Mouse (Mus musculus) cerebellum, adult 18-20 months (tissue): ENCODE data around the gene Gpr87.

ENCODE experiments used
- DNase-seq, 2 experiments: peaks; one replicate each; pipeline ENCODE4 v3.0.0; 2021

Gene Gpr87

DNA sequence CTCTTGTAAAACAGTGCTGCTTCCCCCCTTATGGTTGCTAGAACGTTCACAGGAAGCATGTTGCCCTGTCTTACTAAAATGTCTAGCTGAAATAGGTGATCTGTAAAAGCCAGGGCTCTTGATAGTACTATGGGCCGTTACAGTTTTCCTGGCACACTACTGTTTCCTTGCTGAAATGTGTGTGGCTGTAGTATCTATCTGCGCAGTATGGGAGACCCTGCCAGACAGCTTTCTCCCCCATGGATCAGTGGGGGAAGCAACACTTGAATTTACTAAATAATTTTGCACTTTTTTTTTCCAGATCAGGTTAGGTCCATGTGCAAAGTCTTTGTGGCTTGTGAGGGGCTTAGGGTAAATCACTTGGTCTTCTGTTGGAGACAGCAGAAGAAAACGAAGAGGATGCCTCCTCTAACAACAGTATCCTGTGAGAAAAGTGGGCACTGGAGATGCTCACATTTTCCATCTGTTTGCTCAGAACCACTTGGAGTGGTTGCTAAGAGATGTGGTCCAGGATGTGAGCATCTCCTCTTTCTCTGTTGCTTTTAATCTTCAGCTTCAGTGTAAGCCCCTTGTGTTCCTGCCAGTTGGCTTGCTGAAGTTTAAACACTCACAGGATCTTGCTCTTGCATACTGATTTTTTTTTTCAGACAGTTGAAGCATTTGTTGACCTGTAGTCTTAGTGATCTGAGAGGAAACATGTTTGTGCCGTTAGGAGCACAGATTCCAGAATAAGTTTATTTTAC is 58.8 kb downstream of the Gpr87 start:
- DNase-seq: no peak

DNA sequence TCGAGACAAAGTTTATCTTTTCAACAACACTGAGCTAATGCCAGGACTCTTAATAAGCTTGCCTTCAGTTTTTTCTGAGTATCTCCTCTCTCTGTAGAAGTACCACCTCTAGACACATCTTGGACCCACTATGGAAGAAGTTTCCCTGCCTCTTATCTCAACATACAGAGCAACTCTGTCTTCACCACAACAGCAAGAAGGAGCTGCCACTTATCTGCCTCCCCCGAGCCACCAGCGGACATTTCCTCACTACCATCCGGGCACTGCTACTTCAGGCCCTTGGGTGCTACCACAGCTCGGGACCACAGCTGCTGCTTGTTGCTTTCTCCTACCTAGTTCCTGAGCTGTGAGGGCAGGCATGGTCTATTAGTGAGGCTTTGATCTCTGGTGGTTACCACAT is 61.7 kb downstream of the Gpr87 start:
- no peak for DNase-seq

DNA sequence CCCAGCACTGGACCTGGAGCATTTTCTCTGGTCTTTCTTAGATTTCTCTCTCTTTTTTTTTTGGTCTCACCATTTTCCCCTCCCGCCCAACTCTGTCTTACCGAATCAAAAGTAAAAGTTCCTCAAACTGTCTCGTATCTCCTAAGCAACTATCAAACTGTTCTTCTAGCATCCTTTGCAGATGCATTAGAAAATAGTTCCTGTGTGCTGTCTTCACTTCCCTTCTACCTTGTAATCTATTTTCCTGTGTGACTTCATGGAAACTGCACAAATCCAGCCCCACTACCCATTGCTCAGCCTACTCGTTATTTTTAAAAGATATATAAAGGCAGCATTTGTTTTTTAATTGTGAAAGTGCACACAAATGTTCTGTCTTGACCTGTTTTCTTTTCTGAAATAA is 62.9 kb downstream of the Gpr87 start:
- no peak for DNase-seq

DNA sequence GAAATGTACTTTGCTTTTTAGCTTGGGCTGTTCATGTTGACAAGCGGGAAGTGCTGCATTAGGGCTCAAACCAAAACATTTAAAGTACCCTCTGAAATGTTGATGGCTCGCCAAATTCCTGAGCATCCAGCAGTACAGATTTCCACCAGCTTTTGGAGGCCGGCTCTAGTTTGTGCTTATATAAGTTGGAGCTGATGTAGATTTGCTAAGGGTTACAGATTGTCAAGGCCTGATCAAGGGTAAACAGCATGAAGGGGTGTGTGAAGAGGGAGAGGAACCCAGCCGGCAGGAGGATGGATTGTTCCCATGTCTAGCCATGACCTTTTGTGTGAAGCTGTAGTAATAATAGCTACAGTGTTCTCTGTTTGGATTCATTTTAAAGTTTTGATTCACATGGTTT is 63.8 kb downstream of the Gpr87 start:
- DNase-seq: no peak

DNA sequence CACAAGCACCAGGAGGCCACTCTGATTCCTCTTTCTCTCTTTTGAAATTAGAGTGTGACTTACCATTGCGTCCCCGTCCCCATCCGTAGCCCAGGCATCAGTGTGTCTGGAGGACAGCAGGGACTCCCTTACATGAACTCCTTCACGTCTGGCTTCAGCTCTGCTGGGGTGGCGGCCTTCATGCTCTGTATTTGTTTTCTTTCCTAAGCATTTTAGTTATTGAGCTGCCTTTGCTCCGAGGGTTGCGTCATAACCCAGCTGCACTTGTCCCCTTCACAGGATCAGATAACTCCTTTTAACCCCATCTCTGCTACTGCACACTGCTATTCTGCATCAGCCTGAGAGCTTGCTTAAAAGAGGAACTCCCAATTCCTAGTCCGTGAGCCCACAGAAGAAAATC is 64.5 kb downstream of the Gpr87 start:
- DNase-seq: no peak

DNA sequence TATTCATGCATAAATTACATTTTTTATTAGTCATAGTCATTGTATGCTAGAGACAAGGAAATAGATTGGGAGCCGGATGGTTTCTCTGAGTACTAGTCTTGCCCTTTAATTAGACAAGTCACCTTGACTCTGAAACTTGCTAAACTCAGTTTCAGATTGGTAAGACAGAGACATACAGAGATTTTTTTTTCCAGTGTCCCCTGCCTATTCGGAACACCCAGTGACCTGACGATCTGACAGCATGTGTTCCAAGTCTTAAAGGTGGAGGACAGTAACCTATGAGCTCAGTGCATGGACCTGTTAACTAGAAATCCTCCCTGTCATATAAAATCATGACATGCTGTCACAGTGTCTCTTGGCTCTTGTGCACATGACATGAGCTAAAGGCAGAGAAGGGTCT is 65.4 kb downstream of the Gpr87 start:
- no peak for DNase-seq
